Mouse (Mus musculus) heart, adult 2 months (tissue): ENCODE data around the gene Dlg1.

Experiments used
- CTCF ChIP-seq: fragments of 200-600 bp; IDR thresholded peaks from 2 replicates; pipeline ENCODE4 v1.8.1; 2022; ENCODE audit warnings: antibody characterized with exemption, mild to moderate bottlenecking, moderate library complexity
- POLR2A ChIP-seq: fragments of 200-500 bp; IDR thresholded peaks from 2 replicates; pipeline ENCODE4 v1.6.1; 2011; ENCODE audit warnings: mild to moderate bottlenecking, low read depth, low read length, control low read depth; ENCODE audit not compliant: insufficient read depth

- no peak for TF ChIP-seq CTCF
- TF ChIP-seq POLR2A, result no peak
Observed at GRCm38 (mm10) chr16:31883902-31884301, 220.7 kb downstream of the Dlg1 start.
